Mouse (Mus musculus) thymus, postnatal 10 days (tissue): ENCODE results near the gene Ctsa.
"Not testable (repeated sequence)": the region's sequence is repeated elsewhere in the genome, so short reads cannot be mapped to it uniquely, and the experiment has no call there.

Experiments used
- DNase-seq, 2 experiments: peaks; one replicate each; pipeline ENCODE4 v3.0.0; 2021; ENCODE audit warnings: low spot score in 2 of 2

Gene Ctsa

DNA sequence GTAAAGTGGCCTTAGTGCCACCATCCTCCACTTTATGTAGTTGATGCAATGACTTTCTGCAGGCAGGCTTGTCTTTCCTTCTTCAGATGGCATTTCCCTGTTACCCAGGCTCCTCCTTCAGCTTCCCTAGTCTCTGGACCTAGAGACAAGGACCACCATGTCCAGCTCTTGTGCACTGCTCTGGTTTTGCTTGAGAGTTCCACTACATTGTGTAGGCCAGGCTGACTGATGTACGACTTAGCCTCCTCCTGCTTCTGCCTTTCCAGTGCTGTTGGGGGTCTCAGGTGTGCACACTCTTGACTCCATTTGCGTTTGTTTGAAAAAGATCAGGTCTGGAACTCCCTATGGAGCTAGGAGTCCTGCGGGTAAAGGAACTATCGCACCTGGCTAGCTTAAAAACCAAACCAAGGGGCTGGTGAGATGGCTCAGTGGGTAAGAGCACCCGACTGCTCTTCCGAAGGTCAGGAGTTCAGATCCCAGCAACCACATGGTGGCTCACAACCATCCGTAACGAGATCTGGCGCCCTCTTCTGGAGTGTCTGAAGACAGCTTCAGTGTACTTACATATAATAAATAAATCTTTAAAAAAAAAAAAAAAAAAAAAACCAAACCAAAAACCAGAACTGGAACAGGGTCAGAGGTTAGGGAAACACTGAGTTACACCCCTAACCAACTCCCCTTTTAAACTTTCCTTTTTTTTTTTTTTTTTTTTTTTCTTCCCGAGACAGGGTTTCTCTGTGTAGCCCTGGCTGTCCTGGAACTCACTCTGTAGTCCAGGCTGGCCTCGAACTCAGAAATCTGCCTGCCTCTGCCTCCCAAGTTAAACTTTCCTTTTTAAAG lies 44.9 kb downstream of the Ctsa start:
- DNase-seq: not testable (repeated sequence)

DNA sequence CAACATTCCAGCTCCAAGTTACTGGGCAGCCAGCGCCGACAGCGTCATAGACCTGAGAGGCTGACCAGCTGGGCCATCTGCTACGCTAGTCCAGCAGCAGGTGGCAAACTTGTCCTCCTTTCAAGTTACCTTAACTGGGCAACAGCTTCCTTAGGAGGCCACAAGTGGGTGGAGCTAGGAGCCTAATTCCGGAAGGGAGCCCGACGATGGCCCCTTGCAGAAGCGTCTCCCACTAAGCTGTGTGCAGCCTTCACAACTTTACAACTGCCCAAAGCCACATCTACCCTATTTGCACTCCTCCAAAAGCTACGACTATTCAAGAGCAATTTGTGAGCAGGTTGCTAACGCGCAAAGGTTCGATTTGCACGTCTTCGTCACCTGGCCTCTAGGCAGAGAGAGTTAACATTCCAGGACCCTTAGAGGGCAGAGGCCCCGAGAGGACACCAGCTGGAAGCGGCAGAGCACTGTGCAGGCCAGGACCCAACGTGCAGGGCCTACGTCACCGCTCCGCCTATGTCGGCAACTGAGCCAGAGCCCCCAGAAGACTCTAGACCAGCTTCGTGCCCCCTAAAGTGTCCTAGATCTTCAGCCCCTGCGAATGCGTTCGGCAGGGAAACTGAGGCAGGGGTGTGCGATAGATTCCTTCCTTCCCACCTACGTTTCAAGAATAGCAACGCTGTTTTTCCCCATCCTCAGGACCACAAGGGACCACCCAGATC lies 46.0 kb downstream of the Ctsa start:
- peak; percentile 43 to 58 for DNase-seq

DNA sequence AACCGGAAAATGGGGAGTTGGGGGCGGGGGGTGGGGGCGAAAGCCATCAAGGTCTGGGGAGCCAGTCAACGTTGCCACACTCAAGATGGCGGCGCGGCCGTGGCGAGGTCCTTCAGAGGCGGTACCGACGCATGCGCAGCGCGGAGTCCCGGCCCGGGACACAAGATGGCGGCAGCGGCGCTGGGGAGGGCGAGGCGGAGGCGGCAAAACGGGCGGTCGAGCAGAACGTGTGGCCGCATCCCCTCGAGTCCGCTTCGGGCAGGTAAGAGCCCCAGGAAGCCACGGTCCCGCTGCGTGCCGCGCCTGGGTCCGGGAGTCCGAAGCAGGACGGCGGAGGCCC lies 46.5 kb downstream of the Ctsa start, which contains the start of gene Pcif1:
Pcif1 (plus strand) TSS at position 77 of the 340 bp plus-strand sequence.
- peak; percentile 93 to 97 for DNase-seq

GRCm38 (mm10) chr2:164879568-164880277 lies 47.0 kb downstream of the Ctsa start:
- peak; percentile 93 to 95 for DNase-seq

GRCm38 (mm10) chr2:164882619-164883018 lies 49.9 kb downstream of the Ctsa start:
- no peak for DNase-seq

- DNase-seq: no peak
These were observed 53.1 kb downstream of the Ctsa start for GRCm38 (mm10) chr2:164885788-164886187.

DNA sequence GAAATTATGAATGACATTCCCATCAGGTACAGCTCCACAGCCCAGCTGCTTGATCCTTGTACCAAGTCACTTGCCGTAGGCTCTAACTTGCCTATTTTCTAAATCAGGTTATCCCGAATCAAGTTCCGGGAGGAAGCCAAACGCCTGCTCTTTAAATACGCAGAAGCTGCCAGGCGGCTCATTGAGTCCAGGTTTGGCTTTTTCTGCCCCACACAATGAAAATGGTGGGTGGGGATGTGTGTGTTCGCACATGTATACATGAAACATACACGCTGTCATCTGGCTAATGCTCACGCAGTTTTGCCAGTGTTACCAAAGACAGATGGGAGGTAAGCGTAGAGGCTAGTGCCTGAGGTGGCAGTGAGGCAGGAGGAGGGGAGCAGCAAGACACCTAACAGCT lies 53.9 kb downstream of the Ctsa start:
- no peak for DNase-seq

- no peak for DNase-seq
These were observed 56.3 kb downstream of the Ctsa start for GRCm38 (mm10) chr2:164888996-164889395.

GRCm38 (mm10) chr2:164889960-164890359 lies 57.3 kb downstream of the Ctsa start:
- DNase-seq: no peak
